Mouse (Mus musculus): ENCODE data around the gene Bod1. TPM values are rescaled to one million over a fixed set of nuclear protein-coding genes. Genes with fewer than 3 reads are reported as not detected.

Gene Bod1
- polyA plus RNA-seq (2016; fragmentation: Nextera tagmentation; extraction: Ambion mirVana), result 120 and 124 TPM in 2 replicates

DNA sequence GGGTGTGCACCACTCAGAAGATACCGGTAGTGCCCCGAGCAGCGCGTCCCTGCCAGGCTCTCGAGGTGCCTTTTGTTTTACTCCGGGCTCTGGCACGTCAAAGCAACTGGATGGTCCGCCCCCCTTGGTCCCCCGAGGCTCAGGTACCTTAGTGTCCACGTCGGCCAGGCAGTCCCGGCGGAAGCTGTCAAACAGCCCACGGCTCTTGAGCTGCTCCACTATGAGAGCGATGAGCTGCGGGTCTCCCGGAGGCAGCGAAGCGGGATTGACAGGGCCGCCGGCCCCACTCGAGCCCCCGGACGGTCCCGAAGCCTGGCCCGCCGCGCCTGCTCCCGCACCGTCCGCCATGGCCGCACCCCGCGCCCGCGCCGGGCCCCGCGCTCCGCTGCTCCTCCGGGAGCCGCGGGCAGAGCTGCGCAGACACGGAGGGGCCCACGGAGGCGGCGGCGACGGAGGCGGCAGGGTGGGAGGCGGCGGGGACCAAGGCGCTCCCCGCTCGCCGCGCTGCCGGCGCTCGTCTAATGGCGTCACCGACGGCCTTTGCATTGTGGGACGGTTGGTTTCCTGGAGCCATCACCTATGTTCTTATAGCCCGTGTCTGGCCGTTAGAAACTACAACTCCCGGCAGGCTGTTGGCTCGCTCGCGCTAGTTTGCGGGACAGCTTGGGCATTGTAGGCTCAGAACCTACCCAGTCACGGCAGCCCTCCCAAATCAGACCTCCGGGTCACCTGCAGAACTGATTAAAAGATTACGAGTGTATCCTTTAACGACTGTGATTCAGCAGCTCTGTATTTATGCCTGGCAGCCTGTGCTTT is at the start of gene Bod1:
Gene Bod1, minus strand, starts transcription at position 532 of the 816 bp plus-strand sequence.
- Histone ChIP-seq H3K9me3 (no peaks in the 10 kb centered on the region), H3K4me1 (peaks cover 24% of the 10 kb centered on the region), H3K4me3 (peak within 1 kb of the TSS; percentile 93), H3K36me3 (replicated peaks) (peaks cover 35% of the 10 kb centered on the region), H3K27ac (peak within 1 kb of the TSS; percentile 93), H3K27me3 (ENCODE audit: poor library complexity, severe bottlenecking) (no peaks in the 10 kb centered on the region)
- peak; percentile 91 for DNase-seq (ENCODE audit: extremely low spot score, low spot score)
- under 1% methylated on average over 75 of the region's 76 CpGs for WGBS

GRCm38 (mm10) chr11:31719090-31719489 is 47.4 kb upstream of the Bod1 start:
- H3K27me3 ChIP-seq (ENCODE audit: poor library complexity, severe bottlenecking), result no peaks in the 10 kb centered on the region
- no peaks in the 10 kb centered on the region for H3K9me3 ChIP-seq
- no peak overlapping the region for H3K27ac ChIP-seq
- DNase-seq (ENCODE audit: extremely low spot score, low spot score), result no peak
- H3K4me1 ChIP-seq, result peaks cover under 1% of the 10 kb centered on the region
- H3K4me3 ChIP-seq, result no peak overlapping the region
- WGBS, result 92% methylated on average over 4 of the region's 4 CpGs
- no peaks in the 10 kb centered on the region for H3K36me3 ChIP-seq (replicated peaks)

GRCm38 (mm10) chr11:31717926-31718735 is 46.4 kb upstream of the Bod1 start:
- Histone ChIP-seq H3K27me3 (ENCODE audit: poor library complexity, severe bottlenecking) (no peaks in the 10 kb centered on the region), H3K27ac (no peak overlapping the region), H3K4me1 (peaks cover 10% of the 10 kb centered on the region), H3K9me3 (no peaks in the 10 kb centered on the region), H3K36me3 (replicated peaks) (no peaks in the 10 kb centered on the region), H3K4me3 (no peak overlapping the region)
- DNase-seq (ENCODE audit: extremely low spot score, low spot score), result no peak
- WGBS, result 73% methylated on average over 4 of the region's 4 CpGs

DNA sequence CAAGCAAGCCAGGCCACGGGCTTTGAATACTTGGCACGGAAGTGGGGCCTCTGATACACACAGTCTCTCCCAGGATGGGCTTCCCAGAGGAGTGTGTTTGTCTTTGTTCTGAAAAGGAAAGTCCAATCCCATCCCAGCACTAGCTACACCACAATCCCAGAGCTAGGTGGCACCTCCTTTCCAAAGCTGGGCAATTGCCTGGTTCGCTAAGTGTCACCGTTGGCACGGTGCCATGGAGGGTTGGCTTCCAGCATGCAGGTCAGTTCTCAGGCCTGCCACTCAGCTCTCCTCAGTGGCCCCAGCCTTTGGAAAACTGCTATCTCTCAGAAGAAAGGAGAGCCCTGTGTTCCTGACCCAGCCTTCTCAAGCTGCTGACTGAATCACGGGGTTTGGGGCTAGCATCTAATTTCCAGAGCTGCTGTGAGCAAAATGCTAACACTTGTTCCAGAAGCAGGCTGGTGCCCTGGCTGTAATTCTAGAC is 42.0 kb upstream of the Bod1 start:
- no peaks in the 10 kb centered on the region for H3K9me3 ChIP-seq
- no peaks in the 10 kb centered on the region for H3K36me3 ChIP-seq (replicated peaks)
- H3K27me3 ChIP-seq (ENCODE audit: poor library complexity, severe bottlenecking), result no peaks in the 10 kb centered on the region
- no peak overlapping the region for H3K4me3 ChIP-seq
- DNase-seq (ENCODE audit: extremely low spot score, low spot score), result no peak
- WGBS, result 81% methylated on average over 6 of the region's 6 CpGs
- H3K4me1 ChIP-seq, result peaks cover 17% of the 10 kb centered on the region
- H3K27ac ChIP-seq, result 0 out of 2 replicates have a peak overlapping the region, but pooled peaks have one; percentile 41

- peaks cover 17% of the 10 kb centered on the region for H3K4me1 ChIP-seq
- peak overlapping the region; percentile 59; the same call in 1 of the 2 replicates for H3K27ac ChIP-seq
- no peak overlapping the region for H3K4me3 ChIP-seq
- no peaks in the 10 kb centered on the region for H3K36me3 ChIP-seq (replicated peaks)
- WGBS, result 52% methylated on average over 8 of the region's 8 CpGs
- H3K9me3 ChIP-seq, result peaks cover under 1% of the 10 kb centered on the region; the same call in 1 of the 2 replicates
- no peak for DNase-seq (ENCODE audit: extremely low spot score, low spot score)
- H3K27me3 ChIP-seq (ENCODE audit: poor library complexity, severe bottlenecking), result no peaks in the 10 kb centered on the region
Measured at GRCm38 (mm10) chr11:31713116-31713515, 41.4 kb upstream of the Bod1 start.

DNA sequence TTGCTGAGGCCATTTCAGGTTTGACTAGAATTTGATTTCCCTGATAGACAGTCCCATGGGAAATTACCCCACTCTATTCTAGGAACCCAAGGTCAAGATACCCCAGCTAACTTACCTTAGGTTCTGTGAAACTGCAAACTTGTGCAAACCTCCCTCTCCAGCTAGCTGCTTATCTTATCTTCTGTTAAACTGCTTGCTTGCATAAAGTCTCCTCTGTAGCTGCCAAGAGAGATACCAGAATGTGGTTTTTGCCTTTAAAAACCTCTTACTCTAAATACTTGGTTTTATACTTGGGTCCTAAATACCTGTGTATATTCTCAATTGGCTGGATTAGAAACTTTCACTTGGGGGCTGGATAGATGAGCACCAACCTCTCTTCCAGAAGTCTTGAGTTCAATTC is 36.1 kb upstream of the Bod1 start:
- Histone ChIP-seq H3K27me3 (ENCODE audit: poor library complexity, severe bottlenecking) (no peaks in the 10 kb centered on the region), H3K27ac (no peak overlapping the region), H3K36me3 (replicated peaks) (no peaks in the 10 kb centered on the region), H3K9me3 (peaks cover 5% of the 10 kb centered on the region; the same call in 1 of the 2 replicates), H3K4me1 (peaks cover 3% of the 10 kb centered on the region), H3K4me3 (no peak overlapping the region)
- no peak for DNase-seq (ENCODE audit: extremely low spot score, low spot score)

- no peaks in the 10 kb centered on the region; the same call in 1 of the 2 replicates for H3K4me1 ChIP-seq
- no peak for DNase-seq (ENCODE audit: extremely low spot score, low spot score)
- no peak overlapping the region for H3K27ac ChIP-seq
- 85% methylated on average over 8 of the region's 8 CpGs for WGBS
- H3K9me3 ChIP-seq, result peaks cover 5% of the 10 kb centered on the region; the same call in 1 of the 2 replicates
- H3K4me3 ChIP-seq, result no peak overlapping the region
- no peaks in the 10 kb centered on the region for H3K36me3 ChIP-seq (replicated peaks)
- H3K27me3 ChIP-seq (ENCODE audit: poor library complexity, severe bottlenecking), result no peaks in the 10 kb centered on the region
Measured at GRCm38 (mm10) chr11:31703173-31703572, 31.5 kb upstream of the Bod1 start.

- H3K4me1 ChIP-seq, result no peaks in the 10 kb centered on the region; the same call in 1 of the 2 replicates
- H3K9me3 ChIP-seq, result no peaks in the 10 kb centered on the region
- H3K27me3 ChIP-seq (ENCODE audit: poor library complexity, severe bottlenecking), result no peaks in the 10 kb centered on the region
- H3K27ac ChIP-seq, result no peak overlapping the region
- DNase-seq (ENCODE audit: extremely low spot score, low spot score), result no peak
- no peaks in the 10 kb centered on the region for H3K36me3 ChIP-seq (replicated peaks)
- 95% methylated on average over 3 of the region's 3 CpGs for WGBS
- H3K4me3 ChIP-seq, result no peak overlapping the region
Measured at GRCm38 (mm10) chr11:31701901-31702300, 30.2 kb upstream of the Bod1 start.

- Histone ChIP-seq H3K36me3 (replicated peaks) (no peaks in the 10 kb centered on the region), H3K9me3 (no peaks in the 10 kb centered on the region), H3K4me1 (peaks cover 4% of the 10 kb centered on the region), H3K27ac (no peak overlapping the region), H3K27me3 (ENCODE audit: poor library complexity, severe bottlenecking) (no peaks in the 10 kb centered on the region), H3K4me3 (no peak overlapping the region)
- 70% methylated on average over 3 of the region's 3 CpGs for WGBS
- no peak for DNase-seq (ENCODE audit: extremely low spot score, low spot score)
Measured at GRCm38 (mm10) chr11:31699502-31699901, 27.8 kb upstream of the Bod1 start.

- no peak for DNase-seq (ENCODE audit: extremely low spot score, low spot score)
- 86% methylated on average over 4 of the region's 4 CpGs for WGBS
- no peak overlapping the region for H3K4me3 ChIP-seq
- H3K27ac ChIP-seq, result no peak overlapping the region
- no peaks in the 10 kb centered on the region for H3K36me3 ChIP-seq (replicated peaks)
- H3K9me3 ChIP-seq, result no peaks in the 10 kb centered on the region
- no peaks in the 10 kb centered on the region for H3K27me3 ChIP-seq (ENCODE audit: poor library complexity, severe bottlenecking)
- H3K4me1 ChIP-seq, result peaks cover 10% of the 10 kb centered on the region; the same call in 1 of the 2 replicates
Measured at GRCm38 (mm10) chr11:31694801-31695200, 23.1 kb upstream of the Bod1 start.

DNA sequence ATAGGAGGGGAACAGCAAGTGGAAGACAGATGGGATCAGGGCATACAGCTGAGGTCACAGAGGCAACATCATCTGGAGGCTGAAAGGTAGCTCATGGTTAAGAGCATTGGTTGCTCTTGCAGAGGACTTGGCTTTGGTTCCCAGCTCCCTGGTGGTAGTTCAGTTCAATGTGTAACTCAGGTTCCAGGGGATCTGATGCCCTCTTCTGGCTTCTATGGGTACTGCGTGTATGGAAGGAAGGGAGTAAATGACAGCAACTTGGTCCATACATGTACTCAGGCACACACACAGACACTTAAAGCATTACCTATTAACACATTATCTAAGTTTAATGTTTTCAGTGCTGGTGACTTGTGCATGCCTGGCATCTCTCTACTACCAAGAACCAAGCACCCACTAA is 22.4 kb upstream of the Bod1 start:
- Histone ChIP-seq H3K36me3 (replicated peaks) (no peaks in the 10 kb centered on the region), H3K4me3 (no peak overlapping the region), H3K27me3 (ENCODE audit: poor library complexity, severe bottlenecking) (no peaks in the 10 kb centered on the region), H3K4me1 (peaks cover 15% of the 10 kb centered on the region), H3K27ac (no peak overlapping the region), H3K9me3 (no peaks in the 10 kb centered on the region)
- DNase-seq (ENCODE audit: extremely low spot score, low spot score), result no peak
- 94% methylated on average over 1 of the region's 1 CpGs for WGBS

DNA sequence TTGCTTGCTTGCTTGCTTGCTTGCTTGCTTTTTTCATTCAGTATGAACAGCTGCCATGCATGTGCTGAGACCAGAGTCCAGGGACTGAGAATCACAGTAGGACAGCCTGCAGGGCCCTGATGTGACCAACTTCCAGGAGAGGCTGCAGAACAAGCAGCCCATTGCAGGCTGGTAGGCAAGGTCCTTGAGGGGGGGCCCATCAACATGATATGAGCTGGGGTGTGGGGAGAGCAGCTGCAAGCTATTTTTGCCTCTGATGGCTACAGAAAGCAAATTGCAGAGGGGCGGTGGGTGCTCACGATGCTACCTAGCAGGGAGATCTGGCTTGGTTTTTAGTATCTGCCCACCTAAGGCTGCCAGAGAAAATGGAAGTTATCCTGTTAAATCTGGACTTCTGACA is 21.6 kb upstream of the Bod1 start:
- DNase-seq (ENCODE audit: extremely low spot score, low spot score), result no peak
- Histone ChIP-seq H3K27me3 (ENCODE audit: poor library complexity, severe bottlenecking) (no peaks in the 10 kb centered on the region), H3K27ac (no peak overlapping the region), H3K36me3 (replicated peaks) (no peaks in the 10 kb centered on the region), H3K4me3 (no peak overlapping the region), H3K4me1 (peaks cover 18% of the 10 kb centered on the region), H3K9me3 (no peaks in the 10 kb centered on the region)
- 84% methylated on average over 2 of the region's 2 CpGs for WGBS

All from forebrain, embryonic 10.5 days (tissue).